Mouse (Mus musculus) midbrain, embryonic 11.5 days (tissue): ENCODE results near the gene Qk. TPM values are rescaled to one million over a fixed set of nuclear protein-coding genes. Genes with fewer than 3 reads are reported as not detected.
A peak's percentile ranks its signal among the peaks of the same experiment; 100 is the strongest.

Source experiments
- ATAC-seq: fragments of 200-750 bp; cut with Nextera tagmentation; 2 replicates; pipeline ENCODE4 v1.8.0; 2017; ENCODE audit warnings: moderate TSS enrichment, moderate library complexity; ENCODE audit not compliant: low FRiP score
- DNase-seq: peaks from one replicate; pipeline ENCODE4 v3.0.0; 2015; ENCODE audit warnings: low spot score; ENCODE audit errors: missing footprints
- H3K27ac ChIP-seq: fragments of 300-500 bp; sonication (generic); 2 replicates; pipeline ENCODE4 v1.5.1; 2014; ENCODE audit warnings: low read depth, low read length
- H3K27me3 ChIP-seq: fragments of 300-500 bp; sonication (generic); 2 replicates; pipeline ENCODE4 v1.6.1; 2014; ENCODE audit warnings: mild to moderate bottlenecking, low read length, moderate library complexity, mixed read lengths; ENCODE audit not compliant: control insufficient read depth, insufficient read depth
- H3K36me3 ChIP-seq: fragments of 300-500 bp; sonication (generic); 2 replicates; pipeline ENCODE4 v1.6.1; 2014; ENCODE audit warnings: mild to moderate bottlenecking, low read length, moderate library complexity, mixed read lengths; ENCODE audit not compliant: control insufficient read depth, insufficient read depth
- H3K4me1 ChIP-seq: fragments of 300-500 bp; sonication (generic); 2 replicates; pipeline ENCODE4 v1.6.1; 2014; ENCODE audit warnings: low read length; ENCODE audit not compliant: control insufficient read depth, insufficient read depth
- H3K4me2 ChIP-seq: fragments of 300-500 bp; sonication (generic); 2 replicates; pipeline ENCODE4 v1.6.1; 2014; ENCODE audit warnings: mild to moderate bottlenecking, moderate library complexity
- H3K4me3 ChIP-seq: fragments of 300-500 bp; sonication (generic); 2 replicates; pipeline ENCODE4 v1.5.1; 2014; ENCODE audit warnings: low read depth, low read length
- H3K9ac ChIP-seq: fragments of 300-500 bp; sonication (generic); 2 replicates; pipeline ENCODE4 v1.6.1; 2014; ENCODE audit warnings: low read length
- H3K9me3 ChIP-seq: fragments of 300-500 bp; sonication (generic); 2 replicates; pipeline ENCODE4 v1.6.1; 2016; ENCODE audit warnings: low read length; ENCODE audit not compliant: control insufficient read depth
- WGBS: fragments of 180-500 bp; shearing (Covaris S2); extraction: QIAGEN DNeasy Blood & Tissue Kit; methylation state at CpG from one replicate; pipeline ENCODE4 v1.1.7; 2014; 5-methylcytosine and 5-hydroxymethylcytosine counted together
- polyA plus RNA-seq: library from polyadenylated mRNA; unstranded; fragments of >200 nt; fragmentation: Nextera tagmentation; extraction: Ambion mirVana; gene quantifications from 2 replicates; pipeline ENCODE4 v1.2.1, GENCODE M21; 2014

Qk gene
- polyA plus RNA-seq, 1 experiment from 2014 or later, result 63.2 TPM

DNA sequence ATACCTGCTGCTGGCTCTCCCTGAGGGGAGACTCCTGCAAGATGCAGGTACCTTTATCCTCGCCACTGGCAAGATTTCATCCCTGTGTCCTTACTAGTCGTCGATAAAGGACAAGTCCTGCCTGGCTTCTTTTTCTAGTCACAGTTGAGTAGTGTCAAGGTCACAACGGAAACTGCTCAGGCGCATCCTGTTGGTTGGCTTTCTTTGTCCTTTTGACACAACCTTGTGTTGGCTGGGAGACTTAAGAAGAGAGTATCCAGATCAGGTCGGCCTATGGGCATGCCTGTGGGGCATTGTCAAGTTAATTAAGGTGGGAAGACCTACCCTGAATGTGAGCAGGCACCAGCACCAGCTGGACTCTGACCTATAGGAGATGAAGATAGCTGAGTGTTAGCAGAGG is 36.6 kb upstream of the Qk start:
- H3K4me2 ChIP-seq, result no peak overlapping the region
- no peaks in the 10 kb centered on the region for H3K27me3 ChIP-seq
- DNase-seq (no peak), ATAC-seq (no peak)
- no peak overlapping the region for H3K27ac ChIP-seq
- peaks cover 16% of the 10 kb centered on the region for H3K4me1 ChIP-seq
- H3K9ac ChIP-seq, result no peak overlapping the region
- WGBS, result 53% methylated on average over 6 of the region's 6 CpGs
- no peaks in the 10 kb centered on the region for H3K9me3 ChIP-seq
- H3K4me3 ChIP-seq, result no peak overlapping the region
- no peaks in the 10 kb centered on the region for H3K36me3 ChIP-seq

- Histone ChIP-seq H3K4me2 (no peak overlapping the region), H3K4me3 (no peak overlapping the region), H3K9ac (no peak overlapping the region), H3K27me3 (no peaks in the 10 kb centered on the region), H3K9me3 (no peaks in the 10 kb centered on the region), H3K36me3 (no peaks in the 10 kb centered on the region), H3K27ac (no peak overlapping the region), H3K4me1 (peaks cover 16% of the 10 kb centered on the region)
- 49% methylated on average over 8 of the region's 8 CpGs for WGBS
- DNase-seq (no peak), ATAC-seq (no peak)
Observed at GRCm38 (mm10) chr17:10355746-10356145, 36.1 kb upstream of the Qk start.

- H3K27ac ChIP-seq, result no peak overlapping the region
- H3K36me3 ChIP-seq, result no peaks in the 10 kb centered on the region
- no peak overlapping the region for H3K4me3 ChIP-seq
- H3K4me1 ChIP-seq, result peaks cover 35% of the 10 kb centered on the region
- DNase-seq (no peak), ATAC-seq (no peak)
- WGBS, result 74% methylated on average over 10 of the region's 10 CpGs
- no peak overlapping the region for H3K4me2 ChIP-seq
- no peaks in the 10 kb centered on the region for H3K27me3 ChIP-seq
- no peak overlapping the region for H3K9ac ChIP-seq
- no peaks in the 10 kb centered on the region for H3K9me3 ChIP-seq
Observed at GRCm38 (mm10) chr17:10338286-10338685, 18.6 kb upstream of the Qk start.

GRCm38 (mm10) chr17:10336558-10336957 is 16.9 kb upstream of the Qk start:
- Histone ChIP-seq H3K4me2 (peak overlapping the region; percentile 47; the same call in 1 of the 2 replicates), H3K4me1 (peaks cover 36% of the 10 kb centered on the region), H3K36me3 (no peaks in the 10 kb centered on the region), H3K27me3 (no peaks in the 10 kb centered on the region), H3K27ac (peak overlapping the region; percentile 97), H3K9ac (peak overlapping the region; percentile 74), H3K4me3 (no peak overlapping the region), H3K9me3 (no peaks in the 10 kb centered on the region)
- ATAC-seq (no peak), DNase-seq (no peak)
- WGBS, result 77% methylated on average over 12 of the region's 12 CpGs

- peak overlapping the region; percentile 97 for H3K27ac ChIP-seq
- H3K4me2 ChIP-seq, result peak overlapping the region; percentile 47
- DNase-seq (peak; percentile 92), ATAC-seq (peak; percentile 57)
- no peaks in the 10 kb centered on the region for H3K9me3 ChIP-seq
- H3K27me3 ChIP-seq, result no peaks in the 10 kb centered on the region
- peaks cover 36% of the 10 kb centered on the region for H3K4me1 ChIP-seq
- no peaks in the 10 kb centered on the region for H3K36me3 ChIP-seq
- peak overlapping the region; percentile 74 for H3K9ac ChIP-seq
- peak overlapping the region; percentile 25 for H3K4me3 ChIP-seq
- 6% methylated on average over 16 of the region's 16 CpGs for WGBS
Observed at GRCm38 (mm10) chr17:10335809-10336499, 16.3 kb upstream of the Qk start.

DNA sequence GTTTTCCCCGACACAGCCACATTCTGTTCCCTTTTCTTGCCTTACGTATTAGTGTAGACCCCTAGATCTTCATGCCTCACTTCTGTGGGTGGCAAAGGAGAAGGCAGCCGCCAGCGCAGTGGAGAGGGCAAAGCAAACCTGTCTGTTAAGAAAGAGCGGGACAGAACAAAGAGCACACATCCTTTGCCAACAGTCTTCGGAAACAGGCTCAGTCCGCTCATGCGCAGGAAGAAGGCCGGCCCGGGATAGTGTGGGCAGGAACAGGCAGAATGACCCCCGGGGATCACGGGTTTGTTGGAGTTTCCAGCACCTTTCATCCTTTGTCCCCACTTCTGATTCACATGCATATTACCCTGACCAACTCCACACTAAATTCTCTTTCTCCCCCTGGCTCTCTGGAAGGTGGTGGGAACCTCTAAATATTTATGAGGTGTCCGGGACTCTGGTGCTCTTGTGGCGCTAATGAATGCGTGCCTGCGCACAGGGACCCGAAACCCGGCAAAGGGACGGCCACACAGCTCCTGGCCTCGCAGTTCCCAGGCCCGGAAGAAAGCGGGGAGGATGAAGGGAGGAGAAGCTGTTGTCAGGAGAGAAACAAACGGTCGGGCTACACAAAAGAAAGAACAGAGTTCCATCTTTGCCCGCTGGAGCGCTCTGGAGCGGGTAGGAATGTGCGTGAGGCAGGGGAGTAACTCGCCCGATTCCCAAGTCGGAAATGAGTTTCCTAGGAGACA is 15.5 kb upstream of the Qk start:
- Histone ChIP-seq H3K9me3 (no peaks in the 10 kb centered on the region), H3K4me2 (peak overlapping the region; percentile 47), H3K27ac (peak overlapping the region; percentile 97), H3K27me3 (no peaks in the 10 kb centered on the region), H3K4me1 (peaks cover 40% of the 10 kb centered on the region), H3K36me3 (no peaks in the 10 kb centered on the region), H3K9ac (peak overlapping the region; percentile 74), H3K4me3 (peak overlapping the region; percentile 25)
- ATAC-seq, result peak; percentile 95
- DNase-seq, result peak; percentile 98
- under 1% methylated on average over 31 of the region's 31 CpGs for WGBS

DNA sequence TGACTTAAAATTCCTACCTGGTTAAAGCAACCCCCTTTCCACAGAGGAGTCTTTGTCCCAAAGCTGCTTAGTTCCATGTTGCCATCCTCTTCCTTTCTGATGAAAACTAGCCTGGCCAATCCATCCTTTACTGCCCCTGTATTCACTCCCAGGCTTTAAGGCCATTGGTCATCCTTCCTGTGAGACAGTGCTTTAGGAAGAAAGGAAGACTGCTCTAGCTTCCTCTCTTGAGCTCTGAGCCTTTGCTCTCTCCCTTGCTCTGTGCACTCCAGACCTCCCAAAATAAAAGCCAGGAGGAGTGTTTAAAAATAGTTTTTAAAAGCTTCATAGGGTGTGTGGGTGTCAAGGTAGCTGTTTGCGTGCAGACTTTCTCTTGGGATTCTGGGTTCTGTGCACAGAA is 14.8 kb upstream of the Qk start:
- peak overlapping the region; percentile 47 for H3K4me2 ChIP-seq
- 9% methylated on average over 1 of the region's 1 CpGs for WGBS
- peak overlapping the region; percentile 74 for H3K9ac ChIP-seq
- peak; percentile 12; the same call in 1 of the 2 replicates for ATAC-seq
- no peaks in the 10 kb centered on the region for H3K9me3 ChIP-seq
- no peak for DNase-seq
- no peaks in the 10 kb centered on the region for H3K27me3 ChIP-seq
- peak overlapping the region; percentile 25 for H3K4me3 ChIP-seq
- H3K4me1 ChIP-seq, result peaks cover 42% of the 10 kb centered on the region
- H3K36me3 ChIP-seq, result no peaks in the 10 kb centered on the region
- H3K27ac ChIP-seq, result peak overlapping the region; percentile 97

DNA sequence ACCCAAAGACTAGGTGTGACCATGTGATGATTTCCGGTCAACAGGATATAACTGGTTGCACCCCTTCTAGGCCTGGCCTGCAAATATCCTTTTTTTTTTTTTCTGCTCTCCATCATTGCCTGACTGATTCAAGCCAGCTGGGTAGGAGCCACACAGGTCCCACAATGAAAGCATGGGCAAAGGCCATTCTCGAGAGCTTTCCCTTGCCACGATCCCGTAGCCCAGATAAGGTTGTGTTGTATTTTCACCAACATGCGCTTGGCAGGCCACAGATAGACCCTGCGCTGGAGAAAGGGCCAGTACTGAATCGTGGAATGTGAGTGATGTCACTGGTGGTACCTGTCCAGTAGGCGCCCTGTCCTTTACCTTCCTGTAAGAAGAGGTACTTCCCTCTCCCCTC is 13.7 kb upstream of the Qk start:
- 92% methylated on average over 8 of the region's 8 CpGs for WGBS

GRCm38 (mm10) chr17:10332127-10332526 is 12.5 kb upstream of the Qk start:
- 74% methylated on average over 3 of the region's 3 CpGs for WGBS
- no peaks in the 10 kb centered on the region for H3K27me3 ChIP-seq
- DNase-seq (no peak), ATAC-seq (no peak)
- H3K4me3 ChIP-seq, result no peak overlapping the region
- H3K9ac ChIP-seq, result no peak overlapping the region
- H3K36me3 ChIP-seq, result no peaks in the 10 kb centered on the region
- H3K9me3 ChIP-seq, result no peaks in the 10 kb centered on the region
- H3K4me1 ChIP-seq, result peaks cover 37% of the 10 kb centered on the region
- H3K4me2 ChIP-seq, result no peak overlapping the region
- no peak overlapping the region for H3K27ac ChIP-seq

More for the DNA sequence above, 13.7 kb upstream of the Qk start:
- Histone ChIP-seq H3K4me1 (peaks cover 43% of the 10 kb centered on the region), H3K9ac (0 out of 2 replicates have a peak overlapping the region, but pooled peaks have one; percentile 9), H3K27ac (peak overlapping the region; percentile 38; the same call in 1 of the 2 replicates), H3K4me3 (no peak overlapping the region), H3K36me3 (no peaks in the 10 kb centered on the region), H3K9me3 (no peaks in the 10 kb centered on the region), H3K27me3 (no peaks in the 10 kb centered on the region), H3K4me2 (no peak overlapping the region)
- DNase-seq (no peak), ATAC-seq (no peak)
